Comparison of ENCODE assay signal across 19 mouse cellular contexts in genomic region chr8:83278431-83278830, GRCm38 (mm10). TPM values are rescaled to one million over a fixed set of nuclear protein-coding genes. Genes with fewer than 3 reads are reported as not detected.
DNase-seq lines count a peak whose midpoint lies in the region; ATAC-seq and TF ChIP-seq lines count a peak whose summit lies in the region.
"Had no signal": no experiment of that assay in that cellular context is flagged by ENCODE, and none has a peak within 500 bp of the region (broad histone marks: within the 10 kb centered on the region; RNA-seq: fewer than 3 reads in every experiment).

No protein-coding gene starts in this region.

- H3K4me3 ChIP-seq in heart, embryonic 12.5 days: no peak overlapping the region
- no peak overlapping the region for H3K4me3 ChIP-seq in C2C12 (ENCODE audit: insufficient read depth, poor library complexity, severe bottlenecking)
- H3K4me3 ChIP-seq: embryonic facial prominence, embryonic 10.5 days; gastrocnemius, adult 2 months; hindbrain, embryonic 10.5 days; megakaryocyte, embryonic 14.5 days; neural tube, embryonic 13.5 days had no signal

- no peak overlapping the region for H3ac ChIP-seq in C2C12 (ENCODE audit: control insufficient read depth, insufficient read length, low read depth)

- no peaks in the 10 kb centered on the region for H3K9me3 ChIP-seq in heart, embryonic 12.5 days (replicated peaks)
- H3K9me3 ChIP-seq: embryonic facial prominence, embryonic 10.5 days; hindbrain, embryonic 10.5 days; neural tube, embryonic 13.5 days had no signal

- DNase-seq in heart, adult 11 months: peak; percentile 96
- DNase-seq in fibroblast of lung, adult 2 months (ENCODE audit: low read depth): peak; percentile 79
- peak; percentile 21 for DNase-seq in skeletal muscle tissue, adult 2 months (ENCODE audit: low read depth, low spot score)
- DNase-seq in spleen, postnatal 14 days (ENCODE audit: low spot score in 2 of 2): no peak
- DNase-seq in thymus, postnatal 25 days: no peak
- DNase-seq: cerebellum, adult 2 months; gastrocnemius, adult 2 months; kidney, adult 9 months; kidney, postnatal 36 days; lung, postnatal 10 days; right cerebral cortex, postnatal 25 days had no signal

- 74% methylated on average over 6 of the region's 6 CpGs for WGBS in heart, embryonic 12.5 days

- no peak overlapping the region for H3K27ac ChIP-seq in heart, embryonic 12.5 days (ENCODE audit: poor library complexity, severe bottlenecking)
- H3K27ac ChIP-seq: embryonic facial prominence, embryonic 10.5 days; gastrocnemius, adult 2 months; hindbrain, embryonic 10.5 days; neural tube, embryonic 13.5 days had no signal

- H3K79me2 ChIP-seq in C2C12 (ENCODE audit: control insufficient read depth, insufficient read depth): no peaks in the 10 kb centered on the region

- no peaks in the 10 kb centered on the region for H3K36me3 ChIP-seq in heart, embryonic 12.5 days
- no peaks in the 10 kb centered on the region for H3K36me3 ChIP-seq in C2C12 (ENCODE audit: control insufficient read depth, insufficient read depth)
- H3K36me3 ChIP-seq: embryonic facial prominence, embryonic 10.5 days had no signal

- TF ChIP-seq CTCF in C2C12 (IDR thresholded peaks at IDR 0.05; ENCODE audit: control insufficient read depth, insufficient read depth, insufficient read length): no peak

- H3K27me3 ChIP-seq in heart, embryonic 12.5 days (replicated peaks): no peaks in the 10 kb centered on the region
- no peaks in the 10 kb centered on the region for H3K27me3 ChIP-seq in C2C12 (ENCODE audit: control insufficient read depth, insufficient read depth, insufficient read length)
- H3K27me3 ChIP-seq: neural tube, embryonic 13.5 days had no signal

- H3K4me1 ChIP-seq in heart, embryonic 12.5 days (replicated peaks): 0 out of 2 replicates have a peak, but pooled peaks cover 4% of the 10 kb centered on the region
- H3K4me1 ChIP-seq: hindbrain, embryonic 10.5 days; neural tube, embryonic 13.5 days had no signal

- H3K9ac ChIP-seq in heart, embryonic 12.5 days: no peak overlapping the region
- H3K9ac ChIP-seq: neural tube, embryonic 13.5 days had no signal

- ATAC-seq in heart, embryonic 12.5 days (ENCODE audit: insufficient number of reproducible peaks, low FRiP score): no peak
- ATAC-seq: forebrain, embryonic 16.5 days had no signal

- no peaks in the 10 kb centered on the region for H3K79me3 ChIP-seq in C2C12 (ENCODE audit: low read depth)

- no peak overlapping the region for H3K4me2 ChIP-seq in heart, embryonic 12.5 days
- H3K4me2 ChIP-seq: neural tube, embryonic 13.5 days had no signal

TF ChIP-seq in C2C12, 6 proteins besides CTCF, POLR2A, EP300 and RAD21:
- TF ChIP-seq MYOD1 (IDR thresholded peaks at IDR 0.05; ENCODE audit: control insufficient read depth, insufficient read length, low read depth) (peak; percentile 23), MAX (IDR thresholded peaks at IDR 0.05) (no peak), FOSL1 (IDR thresholded peaks at IDR 0.05; ENCODE audit: insufficient read depth, low read length, poor library complexity, severe bottlenecking) (peak; percentile 49), MYOG (IDR thresholded peaks at IDR 0.05; ENCODE audit: control insufficient read depth, extremely low read depth, insufficient read length) (no peak), CEBPB (IDR thresholded peaks at IDR 0.05; ENCODE audit: low read depth) (peak; percentile 7)

RNA-seq across cellular contexts. Expression of gene Ucp1, which starts 11.7 kb away (rescaled TPM):
- not detected in 2 replicates for polyA plus RNA-seq in heart, embryonic 12.5 days (2016; fragmentation: Nextera tagmentation; extraction: Ambion mirVana)
- not detected for polyA plus RNA-seq in C2C12 (2012; fragmentation: generic; extraction: Trizol)
- polyA plus RNA-seq: forebrain, embryonic 16.5 days; hindbrain, embryonic 10.5 days; liver, embryonic 16.5 days had no signal

RNA-seq across cellular contexts. Expression of gene Elmod2, which starts 53.9 kb away (rescaled TPM):
- polyA plus RNA-seq in heart, embryonic 12.5 days (2016; fragmentation: Nextera tagmentation; extraction: Ambion mirVana): 14.8 and 16.1 TPM in 2 replicates
- polyA plus RNA-seq in C2C12 (2012; fragmentation: generic; extraction: Trizol): 1.3 TPM

Comparison
In these comparisons a context has a peak if more than half of its experiments do, and no peak if none do; other contexts are left out.
1. DNase-seq: peak in heart, adult 11 months (single experiment), fibroblast of lung, adult 2 months (single experiment) and skeletal muscle tissue, adult 2 months (single experiment); none in spleen, postnatal 14 days (0 of 2) and thymus, postnatal 25 days (single experiment).